Mouse (Mus musculus) thymus, adult 2 months (tissue): Measurements from ENCODE around the gene Megf11.

Source experiments
- CTCF ChIP-seq: fragments of 200-500 bp; IDR thresholded peaks from 2 replicates; pipeline ENCODE4 v1.5.1; 2012; ENCODE audit warnings: mild to moderate bottlenecking, control low read depth, low read length, moderate library complexity, borderline replicate concordance; ENCODE audit not compliant: control insufficient read depth, poor library complexity, insufficient read depth; ENCODE audit errors: extremely low read depth
- POLR2A ChIP-seq: fragments of 200-500 bp; IDR thresholded peaks from 2 replicates; pipeline ENCODE4 v1.6.1; 2012; ENCODE audit warnings: mild to moderate bottlenecking, low read length, control low read depth, moderate library complexity; ENCODE audit not compliant: control insufficient read depth, poor library complexity, insufficient read depth; ENCODE audit errors: extremely low read depth

GRCm38 (mm10) chr9:64461568-64462308 lies 76.3 kb downstream of the Megf11 start:
- TF ChIP-seq CTCF (no peak), POLR2A (no peak)
